Mouse (Mus musculus): ENCODE measurements at regions not wholly inside any gene's neighbourhood (a gene's known extent, or its start where the extent isn't known, plus 50 kb on each side); places are given as distances from the start of the nearest gene placed in this dataset.

DNA sequence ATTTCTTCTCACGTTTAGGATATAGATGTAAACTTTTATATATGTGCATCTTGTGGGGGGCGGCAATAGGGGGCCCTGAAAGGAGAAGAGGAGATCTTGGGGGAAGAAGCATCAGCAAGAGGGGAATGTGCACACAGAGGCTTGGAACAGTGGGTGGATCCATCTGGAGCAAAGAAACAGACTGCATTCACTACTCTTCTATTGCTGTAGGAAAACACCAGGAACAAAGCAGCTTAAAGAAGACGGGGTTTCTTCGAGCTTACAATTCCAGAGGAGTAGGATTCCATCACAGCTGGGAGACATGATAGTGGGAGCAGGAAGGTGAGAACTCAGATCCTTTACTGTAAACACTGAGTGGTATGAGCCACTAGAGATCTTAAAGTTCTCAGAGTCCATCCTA lies 444.9 kb upstream of the BB014433 start:
- no peak for TF ChIP-seq CTCF (IDR thresholded peaks at IDR 0.05; ENCODE audit: borderline replicate concordance, insufficient read depth, low read length)
- no peak for TF ChIP-seq POLR2A (IDR thresholded peaks at IDR 0.05; ENCODE audit: low read depth, low read length)
